Mouse (Mus musculus): ENCODE measurements around the gene Gm13287.
"Not testable (repeated sequence)": the region's sequence is repeated elsewhere in the genome, so short reads cannot be mapped to it uniquely, and the experiment has no call there.

Gm13287 gene

GRCm38 (mm10) chr4:88799365-88799764, 3.7 kb upstream of the Gm13287 start, which contains the start of gene Gm13285:
Gene Gm13285, plus strand, starts transcription at chr4:88799665.
- not testable (repeated sequence) for DNase-seq

- not testable (repeated sequence) for DNase-seq
These were observed 2.2 kb downstream of the Gm13287 start, which contains the start of gene Gm13288 for GRCm38 (mm10) chr4:88805231-88805630. Gene Gm13288, plus strand, starts transcription at chr4:88805531.

- peak; percentile 55 to 78 for DNase-seq
These were observed 2.7 kb downstream of the Gm13287 start for GRCm38 (mm10) chr4:88805761-88806160.

- no peak for DNase-seq
These were observed 12.9 kb downstream of the Gm13287 start, which contains the start of gene Ifna7 for GRCm38 (mm10) chr4:88815928-88816327. Gene Ifna7, plus strand, starts transcription at chr4:88816228.

GRCm38 (mm10) chr4:88819659-88820058, 16.6 kb downstream of the Gm13287 start, which contains the start of gene Ifna11:
Gene Ifna11, plus strand, starts transcription at chr4:88819959.
- no peak for DNase-seq

GRCm38 (mm10) chr4:88822995-88823394, 19.9 kb downstream of the Gm13287 start:
- no peak for DNase-seq

- not testable (repeated sequence) for DNase-seq
These were observed 24.1 kb downstream of the Gm13287 start, which contains the start of gene Ifna6 for GRCm38 (mm10) chr4:88827116-88827515. Gene Ifna6, plus strand, starts transcription at chr4:88827416.

GRCm38 (mm10) chr4:88830523-88830922, 27.5 kb downstream of the Gm13287 start:
- DNase-seq: peak in 1 of 2 experiments; percentile 14

GRCm38 (mm10) chr4:88835225-88835624, 32.2 kb downstream of the Gm13287 start, which contains the start of gene Ifna5:
Gene Ifna5, plus strand, starts transcription at chr4:88835525.
- not testable (repeated sequence) for DNase-seq

GRCm38 (mm10) chr4:88838828-88839227, 35.8 kb downstream of the Gm13287 start:
- DNase-seq: no peak

GRCm38 (mm10) chr4:88840058-88840457, 37.0 kb downstream of the Gm13287 start:
- no peak for DNase-seq

- no peak for DNase-seq
These were observed 38.4 kb downstream of the Gm13287 start, which contains the start of gene Ifna4 for GRCm38 (mm10) chr4:88841438-88841911. Gene Ifna4, plus strand, starts transcription at chr4:88841861.

GRCm38 (mm10) chr4:88845334-88845733, 42.3 kb downstream of the Gm13287 start:
- no peak for DNase-seq

- DNase-seq: no peak
These were observed 46.6 kb downstream of the Gm13287 start, which contains the start of gene Ifna1 for GRCm38 (mm10) chr4:88849698-88850097. Gene Ifna1, plus strand, starts transcription at chr4:88850087.

- no peak for DNase-seq
These were observed 48.1 kb downstream of the Gm13287 start for GRCm38 (mm10) chr4:88851026-88851763.

Data from lung, postnatal 4 days (tissue).